Mouse (Mus musculus) T-helper 1 cell (primary cell): ENCODE data around the gene Neurl1a.

Experiments used
- in situ Hi-C: fragments of 300-600 bp; cut with MboI, MseI; formaldehyde crosslinking; loops from one replicate; pipeline ENCODE4 v1.15.1; 2025; ENCODE audit warnings: high pct_unique_total_duplicates

The Neurl1a gene

DNA sequence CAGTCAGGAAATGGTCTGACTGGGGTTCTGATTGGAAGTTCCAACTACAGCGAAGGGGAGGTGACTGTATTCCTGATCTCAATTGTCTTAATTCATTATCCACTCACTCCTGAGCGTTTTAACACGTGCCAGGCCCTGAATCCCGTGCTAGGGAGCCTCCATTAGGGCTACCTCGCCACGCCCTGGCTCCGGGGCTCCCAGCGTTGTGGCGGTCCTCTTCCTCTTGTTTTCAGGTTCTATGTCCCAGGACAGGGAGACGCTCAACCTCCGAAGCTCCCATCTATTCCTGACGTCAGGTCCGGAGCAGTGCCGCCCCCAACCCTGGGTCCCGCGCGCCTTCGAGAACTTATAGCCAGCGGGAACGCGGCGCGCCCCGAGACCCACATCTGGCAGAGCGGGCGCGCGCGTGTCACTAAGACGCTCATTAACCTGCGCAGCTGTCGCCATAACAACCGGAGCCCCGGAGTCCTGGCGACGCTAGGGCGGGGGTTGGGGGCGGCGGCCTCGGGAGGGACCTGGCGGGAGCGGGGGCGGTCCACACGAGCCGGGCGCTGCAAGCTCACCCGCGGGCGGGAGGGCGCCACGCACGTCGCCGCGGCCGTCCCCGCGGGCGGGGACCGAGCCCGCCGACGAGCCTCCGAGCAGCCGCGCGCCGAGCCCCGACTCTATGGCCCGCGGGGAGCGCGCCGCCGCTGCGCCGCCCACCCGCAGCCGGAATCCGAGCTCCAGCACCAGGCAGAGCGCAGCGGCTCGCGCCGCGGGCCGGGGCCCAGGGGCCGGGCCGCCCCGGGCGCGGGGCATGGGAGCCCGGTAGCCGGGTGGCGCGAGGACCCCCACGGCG is at the start of gene Neurl1a:
TSS of gene Neurl1a (plus strand) at position 390 of the 841 bp plus-strand sequence.
- in situ Hi-C loops = no loop called here

DNA sequence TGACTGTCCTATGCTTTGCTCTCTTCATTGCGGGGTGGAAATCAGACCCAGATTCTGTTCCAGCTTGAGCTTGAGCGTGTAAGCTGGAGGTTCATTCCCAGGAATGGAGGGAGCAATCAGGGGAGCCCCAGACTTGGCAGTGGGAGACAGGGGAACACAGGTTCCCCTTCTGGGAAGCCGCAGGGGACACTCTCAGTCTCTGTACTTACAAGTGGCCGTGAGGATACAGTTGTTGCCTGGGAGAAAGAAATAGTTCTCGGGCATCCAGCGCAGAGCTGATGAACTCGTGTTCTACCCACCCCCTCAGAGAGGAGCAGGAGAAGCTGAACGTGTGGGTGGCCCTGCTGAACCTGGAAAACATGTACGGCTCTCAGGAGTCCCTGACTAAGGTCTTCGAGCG is 49.8 kb upstream of the Neurl1a start:
- in situ Hi-C loops = no loop called here

GRCm38 (mm10) chr19:47130551-47131125 is 48.0 kb upstream of the Neurl1a start:
- in situ Hi-C loops = loop anchor here (10.0 kb wide), 1 partner anchor 454 kb away; no protein-coding TSS in a partner anchor

- in situ Hi-C loops = loop anchor here (10.0 kb wide), 1 partner anchor 452 kb away; no protein-coding TSS in a partner anchor
These were observed 45.5 kb upstream of the Neurl1a start for GRCm38 (mm10) chr19:47133161-47133560.

GRCm38 (mm10) chr19:47135568-47135967 is 43.1 kb upstream of the Neurl1a start:
- in situ Hi-C loops = loop anchor here (10.0 kb wide), 1 partner anchor 449 kb away; no protein-coding TSS in a partner anchor

DNA sequence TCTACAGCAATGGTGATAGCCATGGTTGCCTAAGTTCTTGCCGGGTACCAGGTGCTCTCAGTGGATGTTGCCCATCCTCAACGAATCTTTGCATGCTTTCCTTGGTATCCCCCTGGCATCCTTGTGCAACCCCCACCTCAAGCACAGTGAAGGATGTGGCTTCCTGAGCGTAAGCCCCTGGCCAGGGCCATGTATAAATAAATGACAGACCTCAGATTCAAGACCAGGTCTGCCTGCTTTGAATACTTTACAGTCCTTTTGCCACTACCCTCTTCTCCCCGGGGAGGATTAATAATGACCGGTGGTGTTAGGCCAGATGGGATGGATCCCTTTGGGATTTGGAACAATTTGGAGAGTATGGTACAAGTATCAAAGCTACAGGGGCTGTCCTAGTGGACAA is 42.5 kb upstream of the Neurl1a start:
- in situ Hi-C loops = loop anchor here (10.0 kb wide), 1 partner anchor 449 kb away; no protein-coding TSS in a partner anchor

DNA sequence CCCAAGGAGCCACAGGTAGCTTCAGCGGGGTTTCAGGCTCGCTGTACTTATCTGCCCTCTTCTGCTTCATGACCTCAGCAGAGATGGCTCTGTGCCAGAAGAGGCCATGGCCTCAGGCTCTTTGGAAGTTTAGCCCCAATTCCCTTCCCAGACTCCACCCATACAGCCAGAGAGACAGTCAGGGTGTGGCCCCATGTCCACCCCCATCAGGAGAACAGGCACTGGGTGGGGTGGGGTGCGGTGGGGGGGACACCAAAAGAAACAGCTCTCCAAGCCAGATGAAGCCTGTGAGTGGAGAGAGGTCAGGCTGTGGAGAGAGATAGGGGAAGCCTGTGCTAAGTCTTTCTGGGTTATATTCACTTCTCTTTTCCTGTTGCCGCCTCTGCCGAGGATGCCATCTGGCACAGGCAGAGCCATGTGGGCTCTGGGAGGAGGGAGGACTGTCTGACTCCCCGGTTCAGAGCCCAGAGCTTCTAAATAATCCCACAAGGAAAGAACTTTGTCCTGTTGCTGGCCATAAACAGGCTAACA is 41.5 kb upstream of the Neurl1a start:
- in situ Hi-C loops = loop anchor here (10.0 kb wide), 1 partner anchor 448 kb away; no protein-coding TSS in a partner anchor

DNA sequence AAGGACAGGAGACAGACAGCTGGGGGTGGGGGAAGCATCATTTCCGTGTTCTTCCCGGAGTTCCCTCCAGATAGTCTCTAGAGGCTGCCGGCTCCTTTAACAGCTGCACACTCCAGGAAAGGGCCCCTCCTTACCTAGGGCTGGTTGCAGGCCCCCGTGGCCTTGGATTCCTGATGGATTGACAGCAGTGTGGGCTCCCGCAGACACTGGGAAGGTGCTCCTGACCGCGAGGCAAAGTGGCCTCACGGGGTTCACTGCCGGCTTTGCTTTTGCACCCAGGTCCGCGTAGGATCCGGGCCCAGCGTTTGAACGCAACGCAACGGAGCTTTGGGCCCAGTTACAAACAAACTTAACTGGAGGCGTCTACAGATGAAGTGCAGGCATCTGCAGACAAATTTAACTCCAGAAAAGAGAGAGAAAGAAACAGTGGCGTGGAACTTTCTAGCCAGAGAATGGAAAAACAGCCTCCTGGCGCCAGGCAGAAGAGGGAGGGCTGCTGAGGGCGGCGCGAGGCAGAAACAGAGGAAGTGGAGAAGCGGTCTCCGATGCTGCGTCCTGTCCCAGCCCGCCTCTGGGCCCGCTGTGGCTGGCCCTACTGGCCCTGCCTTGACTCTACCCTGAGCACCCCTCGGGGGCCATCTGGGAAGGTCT is 40.7 kb upstream of the Neurl1a start, which contains the start of gene Calhm2:
TSS of gene Calhm2 (minus strand) at position 524 of the 651 bp plus-strand sequence.
- in situ Hi-C loops = loop anchor here (10.0 kb wide), 1 partner anchor 447 kb away; no protein-coding TSS in a partner anchor

- in situ Hi-C loops = loop anchor here (10.0 kb wide), 1 partner anchor 445 kb away; no protein-coding TSS in a partner anchor
These were observed 39.0 kb upstream of the Neurl1a start for GRCm38 (mm10) chr19:47139611-47140010.

DNA sequence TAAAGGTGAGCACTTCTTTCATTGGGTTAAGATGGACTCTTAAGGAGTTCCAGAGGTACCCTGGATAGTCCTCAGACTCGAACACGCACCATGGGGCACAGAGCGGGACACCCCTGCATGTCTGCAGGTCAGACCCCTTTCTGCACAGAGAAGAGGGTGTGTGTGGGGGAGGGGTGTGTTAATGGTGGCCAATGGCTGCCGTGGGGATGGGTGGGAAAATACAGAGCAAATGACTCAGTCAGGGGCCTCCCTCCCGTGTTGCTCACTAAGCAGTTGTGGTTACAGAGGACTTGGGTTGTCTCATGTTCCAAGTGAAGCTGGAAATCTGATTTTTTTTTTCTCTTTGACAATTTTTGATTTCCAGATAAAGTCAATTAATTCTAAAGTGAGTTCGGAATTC is 36.2 kb upstream of the Neurl1a start:
- in situ Hi-C loops = no loop called here

DNA sequence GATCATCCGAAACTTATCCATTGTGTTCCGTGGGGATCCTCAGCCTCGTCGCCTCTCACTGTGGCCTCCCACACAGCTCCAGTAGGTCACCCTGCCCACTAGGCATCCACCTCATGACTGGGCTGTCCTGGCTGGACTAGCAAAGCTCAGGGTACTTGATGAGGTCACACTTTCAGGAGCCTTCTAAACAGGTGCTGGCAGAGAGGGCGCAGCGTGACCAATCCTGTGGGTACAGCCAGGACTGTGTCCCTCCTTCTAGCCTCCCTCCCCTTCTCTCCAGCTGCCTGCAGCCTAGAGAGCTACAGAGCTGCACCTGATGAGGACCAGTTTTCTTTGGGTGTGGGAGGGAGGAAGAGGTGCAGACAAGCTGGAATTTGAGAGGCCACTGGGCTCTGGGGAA is 34.5 kb upstream of the Neurl1a start, which contains the start of gene Calhm1:
TSS of gene Calhm1 (minus strand) at position 101 of the 400 bp plus-strand sequence.
- in situ Hi-C loops = no loop called here

DNA sequence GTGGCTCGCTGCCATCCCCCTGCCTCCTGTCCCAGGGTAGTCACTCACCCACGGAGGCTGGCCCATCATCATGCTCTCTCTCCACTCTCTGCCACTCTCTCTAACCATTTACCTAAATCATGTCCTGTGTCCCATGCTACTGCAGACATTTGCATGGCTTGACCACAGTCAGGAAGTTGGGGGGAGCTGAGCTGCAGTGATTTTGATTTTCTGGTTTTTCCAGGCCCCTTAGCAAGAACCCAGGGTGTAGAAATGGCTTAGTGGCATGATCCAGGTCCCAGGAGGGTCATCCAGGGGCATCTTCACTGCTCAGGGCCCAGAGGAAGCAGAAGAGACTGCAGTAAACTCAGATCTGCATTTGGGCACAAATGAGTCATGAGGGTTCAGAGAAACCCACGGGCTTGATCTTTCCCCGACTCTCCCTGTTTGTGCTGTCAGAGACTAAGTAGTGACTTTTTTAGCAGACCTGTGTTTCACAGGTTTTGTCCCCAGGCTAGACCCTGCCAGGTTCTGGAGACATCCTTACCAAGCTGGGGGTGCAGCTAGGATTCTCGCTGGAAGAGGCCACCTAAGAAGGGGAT is 30.3 kb upstream of the Neurl1a start:
- in situ Hi-C loops = no loop called here

DNA sequence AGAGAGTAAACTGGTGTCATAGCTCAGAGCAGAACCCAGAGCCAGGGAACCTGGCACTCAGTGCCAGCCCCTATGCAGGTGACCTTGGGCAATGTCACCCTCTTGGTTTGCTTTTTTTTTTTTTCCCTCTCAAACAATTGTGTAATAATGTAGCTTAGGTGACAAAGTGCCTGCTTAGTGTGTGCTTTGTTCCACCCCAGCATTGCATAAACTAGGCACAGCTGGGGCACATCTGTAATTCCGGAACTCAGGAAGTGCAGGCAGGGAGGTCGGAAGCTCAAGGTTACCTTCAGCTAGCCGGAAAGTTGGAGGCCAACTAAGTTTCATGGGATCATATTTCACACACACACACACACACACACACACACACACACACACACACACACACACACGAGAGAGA is 28.8 kb upstream of the Neurl1a start:
- in situ Hi-C loops = loop anchor here (10.0 kb wide), 1 partner anchor 65 kb away; no protein-coding TSS in a partner anchor

DNA sequence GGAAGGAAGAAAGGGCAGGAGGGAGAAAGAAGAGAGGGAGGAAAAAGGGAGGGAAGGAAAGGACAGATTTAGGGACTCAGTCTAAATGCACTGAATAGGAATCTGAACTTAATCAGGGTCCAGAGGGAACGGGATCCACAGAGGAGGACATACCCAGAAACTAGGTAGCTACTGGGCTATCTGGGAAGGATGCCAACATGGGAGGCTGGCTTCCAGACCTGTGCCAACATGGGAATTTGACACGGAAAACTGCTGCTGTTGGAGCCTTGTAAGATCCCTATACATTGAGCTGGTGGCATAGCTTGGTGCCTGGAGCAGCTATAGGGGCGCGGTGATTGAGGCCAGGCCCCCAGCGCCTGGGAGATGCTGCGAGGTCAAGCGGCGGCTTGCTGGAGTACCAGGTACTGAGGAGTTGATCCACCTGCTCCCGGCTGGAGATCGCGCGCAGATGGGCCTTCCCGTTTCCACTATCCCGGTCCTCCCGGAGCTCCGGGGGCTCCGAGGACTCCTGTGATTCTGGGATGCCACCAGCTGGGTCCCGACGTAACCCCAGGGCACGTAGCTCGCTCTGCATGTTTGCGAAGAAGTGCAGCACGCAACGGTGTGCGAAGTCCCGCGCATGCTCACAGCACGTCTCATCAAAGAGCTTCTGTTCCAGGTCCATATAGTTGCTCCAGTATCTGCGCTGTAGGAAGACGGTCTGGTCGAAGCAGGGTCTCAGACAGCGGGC is 27.1 kb upstream of the Neurl1a start:
- in situ Hi-C loops = loop anchor here (10.0 kb wide), 1 partner anchor 63 kb away; no protein-coding TSS in a partner anchor

GRCm38 (mm10) chr19:47152062-47152369 is 26.6 kb upstream of the Neurl1a start:
- in situ Hi-C loops = loop anchor here (10.0 kb wide), 1 partner anchor 63 kb away; no protein-coding TSS in a partner anchor

- in situ Hi-C loops = loop anchor here (10.0 kb wide), 1 partner anchor 61 kb away; no protein-coding TSS in a partner anchor
These were observed 24.9 kb upstream of the Neurl1a start for GRCm38 (mm10) chr19:47153767-47154166.

DNA sequence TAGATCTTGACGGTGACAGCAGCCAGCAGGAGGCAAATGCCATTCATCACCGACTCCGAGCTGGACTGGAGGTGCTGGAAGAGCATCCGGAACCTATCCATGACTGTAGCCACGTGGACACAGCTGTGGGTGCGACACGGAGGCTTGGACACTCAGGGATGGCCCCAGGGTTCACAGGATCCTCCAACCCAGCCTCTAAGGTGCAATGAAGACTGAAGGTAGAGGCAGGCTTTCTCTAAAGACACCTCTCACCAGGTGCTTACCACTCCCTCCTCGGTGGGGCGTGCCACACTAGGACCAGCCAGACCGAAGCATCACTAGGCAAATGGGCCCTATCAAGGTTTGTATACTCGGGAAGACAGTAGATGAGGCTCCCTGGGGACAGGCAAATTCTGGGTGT is 21.0 kb upstream of the Neurl1a start, which contains the start of gene Calhm3:
TSS of gene Calhm3 (minus strand) at position 101 of the 400 bp plus-strand sequence.
- in situ Hi-C loops = loop anchor here (10.0 kb wide), 1 partner anchor 57 kb away; no protein-coding TSS in a partner anchor

DNA sequence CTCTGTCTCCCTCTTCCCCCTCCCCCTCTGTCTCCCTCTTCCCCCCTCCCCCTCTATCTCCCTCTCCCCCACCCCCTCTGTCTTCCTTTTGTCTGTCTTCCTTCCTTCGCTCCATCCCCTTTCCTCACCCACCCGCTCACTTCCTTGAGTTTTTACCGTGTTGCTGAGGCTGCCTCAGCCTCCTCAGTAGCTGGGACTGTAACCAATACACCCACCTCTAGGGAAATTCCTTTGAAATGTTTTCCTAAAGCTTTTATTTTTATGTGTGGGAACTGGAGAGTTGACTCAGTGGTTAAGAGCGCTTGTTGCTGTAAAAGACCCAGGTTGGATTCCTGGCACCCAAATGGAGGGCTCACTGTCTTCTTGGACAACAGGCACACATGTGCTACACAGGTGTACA is 17.0 kb upstream of the Neurl1a start:
- in situ Hi-C loops = no loop called here

DNA sequence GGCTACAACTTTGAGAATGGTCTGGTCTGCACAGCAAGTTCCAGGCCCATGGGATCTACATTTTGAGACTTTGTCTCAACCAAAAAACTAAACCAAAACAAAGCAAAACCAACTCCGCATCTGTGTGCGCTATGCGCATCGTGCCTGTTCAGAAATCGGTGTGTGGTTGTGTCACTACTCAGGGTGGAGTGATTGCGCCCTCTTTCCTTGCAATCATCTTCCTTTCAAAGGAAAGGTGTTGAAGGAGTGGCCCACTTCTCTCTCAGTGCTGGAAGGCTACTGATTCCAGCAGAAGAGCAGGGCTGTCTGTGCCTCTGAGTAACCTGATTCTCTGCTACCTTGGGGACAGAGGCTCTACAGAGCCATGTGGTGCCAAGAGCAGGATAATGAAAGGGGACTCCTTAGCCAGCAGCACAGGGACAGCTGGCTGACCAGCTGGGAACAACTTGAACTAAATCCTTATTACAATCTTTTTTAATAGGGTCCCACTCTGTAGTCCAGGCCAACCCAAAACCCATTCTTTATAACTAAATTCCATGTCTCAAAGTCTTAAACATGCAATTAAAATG is 15.4 kb upstream of the Neurl1a start:
- in situ Hi-C loops = no loop called here

DNA sequence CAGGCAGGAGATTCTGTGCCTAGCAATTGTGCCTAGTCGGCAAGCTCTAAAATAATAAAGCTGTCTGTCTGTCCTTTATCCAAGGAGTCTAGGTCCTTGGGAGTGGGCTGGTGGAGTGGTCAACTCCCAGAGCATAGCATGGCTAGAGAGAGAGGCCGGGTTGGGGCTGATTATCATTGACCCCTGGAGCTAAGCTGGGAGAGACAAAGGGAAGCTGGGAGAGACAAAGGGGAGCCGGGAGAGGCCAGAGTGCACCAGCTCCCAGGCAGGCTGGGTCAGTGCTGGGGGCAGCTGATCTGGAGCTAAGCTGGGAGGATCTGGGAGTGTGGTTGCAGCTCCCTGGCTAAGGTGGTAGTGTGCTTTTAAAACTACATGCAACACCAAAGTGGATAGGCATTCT is 11.9 kb upstream of the Neurl1a start:
- in situ Hi-C loops = loop anchor here (5.0 kb wide), 1 partner anchor 44 kb away; no protein-coding TSS in a partner anchor
